Mouse (Mus musculus) brain, adult 10 weeks (tissue): ENCODE measurements around the gene Usp34. TPM values are rescaled to one million over a fixed set of nuclear protein-coding genes. Genes with fewer than 3 reads are reported as not detected.

ENCODE experiments used
- polyA plus RNA-seq: library from polyadenylated mRNA; stranded (reverse); fragments of 350-450 nt; fragmentation: Illumina TruSeq; extraction: RNeasy Lipid Tissue Mini Kit (QIAGEN cat#74804); gene quantifications from one replicate; pipeline ENCODE4 v1.2.3, GENCODE M21; 2015; ENCODE audit warnings: low read depth, low replicate concordance

Gene Usp34
- 69.1 TPM for polyA plus RNA-seq

GRCm38 (mm10) chr11:23306764-23307565 is at the start of gene Usp34:
Gene Usp34 (plus strand): TSS chr11:23306895.

GRCm38 (mm10) chr11:23497718-23498509 is 191.2 kb downstream of the Usp34 start, which contains the start of gene Ahsa2:
Gene Ahsa2 (minus strand): TSS chr11:23498030.

GRCm38 (mm10) chr11:23520473-23521205 is 213.9 kb downstream of the Usp34 start, which contains the start of gene 1700093K21Rik:
Gene 1700093K21Rik (minus strand): TSS chr11:23521155.

Other genes with a start within 250 kb of the Usp34 start
- gene Xpo1, start 50.9 kb upstream of the Usp34 start, polyA plus RNA-seq: 57.6 TPM
- gene Ahsa2, start 191.1 kb downstream of the Usp34 start, polyA plus RNA-seq: 33.6 TPM
- not detected for gene 1700093K21Rik, start 214.3 kb downstream of the Usp34 start, polyA plus RNA-seq